Mouse (Mus musculus) left cerebral cortex, adult 2 months (tissue): ENCODE data around the gene Tekt4. TPM values are rescaled to one million over a fixed set of nuclear protein-coding genes. Genes with fewer than 3 reads are reported as not detected.

ENCODE experiments used
- DNase-seq, 2 experiments: peaks; one replicate each; pipeline ENCODE4 v3.0.0; 2021 to 2022; ENCODE audit warnings: low spot score in 2 of 2, mixed read lengths in 1 of 2; ENCODE audit errors: extremely low spot score in 1 of 2
- H3K27ac ChIP-seq: fragments of 200-600 bp; 2 replicates; pipeline ENCODE4 v1.8.1; 2022
- H3K4me3 ChIP-seq: fragments of 200-600 bp; 2 replicates; pipeline ENCODE4 v1.8.1; 2022
- CTCF ChIP-seq: fragments of 200-600 bp; IDR thresholded peaks from 2 replicates; pipeline ENCODE4 v1.8.1; 2022; ENCODE audit warnings: antibody characterized with exemption, mild to moderate bottlenecking, moderate library complexity
- intact Hi-C: fragments of 180-260 bp; cut with DNase I; formaldehyde crosslinking; loops from one replicate; pipeline ENCODE4 v1.15.1; 2025
- long read RNA-seq, 2 experiments: library from polyadenylated mRNA; stranded (forward); transcript quantifications; one replicate each; pipeline ENCODE4 v2.0.0; 2021; ENCODE audit warnings: borderline mapping rate in 2 of 2
- total RNA-seq, 2 experiments: library from RNA; stranded (reverse); gene quantifications; 2 replicates each; pipeline ENCODE4 v1.2.3; 2021

Gene Tekt4
- 1 to 10 TPM; 2.1 to 2.4 TPM for total RNA-seq
- long read RNA-seq, experiment 1, transcript Tekt4-201 (6 exons, 1,536 nt): major isoform, 5 of 5 reads
- long read RNA-seq, experiment 1, partial matches to known transcripts: 0 of 5 reads
- long read RNA-seq, experiment 1, other reads (novel, unspliced or antisense): 0 of 5 reads
- long read RNA-seq, experiment 2, partial matches to known transcripts: 0 of 3 reads
- long read RNA-seq, experiment 2, other reads (novel, unspliced or antisense): 3 of 3 reads

GRCm38 (mm10) chr17:25454272-25454671, at the start of gene Tekt4:
Gene Tekt4, plus strand, starts transcription at chr17:25454615.
- H3K27ac ChIP-seq: no peak within 1 kb of the TSS
- no peak for TF ChIP-seq CTCF
- no peak for DNase-seq

GRCm38 (mm10) chr17:25405224-25405895, 49.1 kb upstream of the Tekt4 start:
- H3K27ac ChIP-seq: no peak overlapping the region
- no peak for DNase-seq
- intact Hi-C loops: no loop called here
- no peak overlapping the region for H3K4me3 ChIP-seq
- no peak for TF ChIP-seq CTCF

More at GRCm38 (mm10) chr17:25454272-25454671, at the start of gene Tekt4:
- H3K4me3 ChIP-seq: no peak within 1 kb of the TSS
- intact Hi-C loops: no loop called here

- intact Hi-C loops: no loop called here
- Histone ChIP-seq H3K4me3 (no peak overlapping the region), H3K27ac (no peak overlapping the region)
- peak; percentile 56 to 65 for DNase-seq
- peak; percentile 51 for TF ChIP-seq CTCF
Measured at GRCm38 (mm10) chr17:25406011-25406441, 48.4 kb upstream of the Tekt4 start.

GRCm38 (mm10) chr17:25407352-25407751, 47.1 kb upstream of the Tekt4 start:
- no peak overlapping the region for H3K4me3 ChIP-seq
- intact Hi-C loops: no loop called here
- no peak overlapping the region for H3K27ac ChIP-seq
- no peak for TF ChIP-seq CTCF
- DNase-seq: no peak

GRCm38 (mm10) chr17:25408302-25408999, 46.0 kb upstream of the Tekt4 start:
- intact Hi-C loops: no loop called here
- no peak for DNase-seq
- H3K4me3 ChIP-seq: no peak overlapping the region
- no peak for TF ChIP-seq CTCF
- H3K27ac ChIP-seq: no peak overlapping the region

DNA sequence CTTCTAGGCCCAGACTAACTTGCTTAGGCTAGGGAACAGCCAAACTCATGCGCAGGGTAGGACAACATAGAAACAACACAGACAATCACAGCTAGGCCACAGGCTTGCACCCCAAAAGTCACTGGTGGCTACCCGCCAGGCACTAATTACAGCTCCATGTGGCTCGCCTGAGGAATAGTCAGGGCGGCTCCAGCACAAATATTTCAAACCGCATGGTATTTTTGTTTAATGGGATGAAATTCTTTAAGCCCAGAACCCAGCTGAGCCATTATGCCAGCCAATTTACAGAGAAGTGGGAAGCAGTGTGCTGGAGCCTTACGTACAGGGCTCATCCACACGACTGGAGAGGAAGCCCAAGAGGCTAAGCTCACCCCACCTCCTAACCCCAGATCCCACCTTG, 44.8 kb upstream of the Tekt4 start:
- no peak overlapping the region for H3K4me3 ChIP-seq
- intact Hi-C loops: loop anchor here (2.0 kb wide), 1 partner anchor 23 kb away; the partner anchor contains the start of gene Cacna1h
- TF ChIP-seq CTCF: no peak
- DNase-seq: no peak
- no peak overlapping the region for H3K27ac ChIP-seq

GRCm38 (mm10) chr17:25410180-25410579, 44.2 kb upstream of the Tekt4 start:
- H3K4me3 ChIP-seq: no peak overlapping the region
- no peak for DNase-seq
- TF ChIP-seq CTCF: no peak
- intact Hi-C loops: loop anchor here (2.0 kb wide), 1 partner anchor 23 kb away; the partner anchor contains the start of gene Cacna1h
- no peak overlapping the region for H3K27ac ChIP-seq

- Histone ChIP-seq H3K27ac (peak overlapping the region; percentile 59; the same call in 1 of the 2 replicates), H3K4me3 (no peak overlapping the region)
- no peak for TF ChIP-seq CTCF
- DNase-seq: no peak
- intact Hi-C loops: loop anchor here (2.0 kb wide), 1 partner anchor 22 kb away; the partner anchor contains the start of gene Cacna1h
Measured at GRCm38 (mm10) chr17:25410786-25411185, 43.6 kb upstream of the Tekt4 start.

- Histone ChIP-seq H3K4me3 (no peak overlapping the region), H3K27ac (0 out of 2 replicates have a peak overlapping the region, but pooled peaks have one; percentile 33)
- peak; percentile 37 to 61 for DNase-seq
- intact Hi-C loops: loop anchor here (2.0 kb wide), 1 partner anchor 22 kb away; the partner anchor contains the start of gene Cacna1h
- TF ChIP-seq CTCF: no peak
Measured at GRCm38 (mm10) chr17:25411251-25411650, 43.2 kb upstream of the Tekt4 start.

GRCm38 (mm10) chr17:25414209-25414608, 40.2 kb upstream of the Tekt4 start:
- intact Hi-C loops: no loop called here
- DNase-seq: no peak
- Histone ChIP-seq H3K27ac (no peak overlapping the region), H3K4me3 (no peak overlapping the region)
- no peak for TF ChIP-seq CTCF

- TF ChIP-seq CTCF: no peak
- Histone ChIP-seq H3K27ac (no peak overlapping the region), H3K4me3 (no peak overlapping the region)
- DNase-seq: no peak
- intact Hi-C loops: no loop called here
Measured at GRCm38 (mm10) chr17:25414917-25415316, 39.5 kb upstream of the Tekt4 start.

- Histone ChIP-seq H3K27ac (no peak overlapping the region), H3K4me3 (no peak overlapping the region)
- intact Hi-C loops: no loop called here
Measured at GRCm38 (mm10) chr17:25415421-25415913, 38.9 kb upstream of the Tekt4 start.

More at GRCm38 (mm10) chr17:25415421-25415913, 38.9 kb upstream of the Tekt4 start:
- no peak for TF ChIP-seq CTCF
- DNase-seq: no peak
